Mouse (Mus musculus): ENCODE measurements around the gene Dglucy.
A peak's percentile ranks its signal among the peaks of the same experiment; 100 is the strongest.

Dglucy gene

GRCm38 (mm10) chr12:100778934-100779865 lies at the start of gene Dglucy:
Dglucy (plus strand) TSS chr12:100779057.
- DNase-seq (ENCODE audit: low spot score): peak; percentile 97

- no peak for DNase-seq (ENCODE audit: low spot score)
Measured at GRCm38 (mm10) chr12:100735156-100735555, 43.7 kb upstream of the Dglucy start.

DNA sequence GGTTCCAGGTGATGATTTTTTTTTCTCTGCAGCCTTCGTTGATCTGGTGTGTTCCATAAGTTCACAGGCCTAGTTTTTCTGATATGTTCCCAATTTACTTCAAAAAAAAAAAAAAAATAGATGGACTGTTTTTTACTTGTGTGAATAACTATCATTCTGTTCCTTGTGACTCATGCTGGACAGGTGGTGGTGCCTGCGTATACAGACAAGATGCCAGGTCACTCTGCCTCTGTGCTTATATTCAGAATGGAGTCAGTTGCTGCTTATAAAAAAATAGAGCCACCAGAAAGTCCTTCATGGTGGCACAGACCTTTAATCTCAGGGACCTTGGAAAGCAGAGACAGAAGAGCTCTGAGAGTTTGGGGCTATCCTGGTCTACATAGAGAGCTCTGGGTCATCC lies 43.3 kb upstream of the Dglucy start:
- no peak for DNase-seq (ENCODE audit: low spot score)

DNA sequence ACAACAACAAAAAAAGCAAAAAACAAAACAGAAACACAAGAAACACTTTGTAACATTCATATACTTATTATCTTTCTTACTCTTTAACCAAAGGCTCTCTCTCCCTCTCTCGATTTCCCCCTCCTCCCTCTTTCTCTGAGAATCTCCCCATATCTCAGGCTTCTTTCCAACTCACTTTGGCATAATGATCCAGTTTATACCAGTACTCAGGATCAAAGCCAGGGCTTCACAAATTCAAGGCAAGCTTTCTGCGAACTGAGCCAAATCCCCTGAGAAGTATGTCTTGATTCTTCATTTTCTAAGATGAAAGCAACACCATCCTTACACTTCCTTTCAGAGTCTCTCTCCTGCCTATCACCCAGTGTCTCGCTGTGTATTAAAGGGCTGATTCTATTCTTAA lies 40.4 kb upstream of the Dglucy start:
- peak; percentile 79 for DNase-seq (ENCODE audit: low spot score)

DNA sequence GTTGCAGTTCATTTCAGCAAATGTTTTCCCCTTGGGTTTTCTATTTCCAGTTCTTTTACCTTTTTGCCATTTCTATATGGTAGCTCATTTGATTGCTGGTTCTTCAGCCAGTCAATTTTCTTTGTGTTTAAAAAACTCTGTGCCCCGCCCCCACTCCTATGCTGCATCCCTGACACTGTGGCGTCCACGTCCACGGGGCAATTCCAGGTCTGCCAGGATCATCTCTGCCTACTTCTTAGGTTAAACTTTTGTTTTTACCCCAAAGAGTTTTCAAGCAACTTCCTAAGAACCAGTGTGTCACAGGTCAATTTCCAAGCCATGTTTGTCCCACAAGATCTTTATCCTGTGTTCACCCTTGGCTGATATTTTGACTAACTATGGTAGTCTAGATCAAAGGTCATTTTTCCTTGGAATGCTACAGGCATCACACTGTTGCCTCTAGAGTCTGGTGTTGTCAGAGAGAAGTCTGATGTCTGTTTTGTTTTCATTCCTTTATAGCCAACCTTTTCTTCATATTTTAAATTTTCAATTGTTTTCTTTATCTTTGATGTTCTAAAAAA lies 39.8 kb upstream of the Dglucy start:
- peak; percentile 75 for DNase-seq (ENCODE audit: low spot score)

GRCm38 (mm10) chr12:100740313-100740712 lies 38.5 kb upstream of the Dglucy start:
- no peak for DNase-seq (ENCODE audit: low spot score)

DNA sequence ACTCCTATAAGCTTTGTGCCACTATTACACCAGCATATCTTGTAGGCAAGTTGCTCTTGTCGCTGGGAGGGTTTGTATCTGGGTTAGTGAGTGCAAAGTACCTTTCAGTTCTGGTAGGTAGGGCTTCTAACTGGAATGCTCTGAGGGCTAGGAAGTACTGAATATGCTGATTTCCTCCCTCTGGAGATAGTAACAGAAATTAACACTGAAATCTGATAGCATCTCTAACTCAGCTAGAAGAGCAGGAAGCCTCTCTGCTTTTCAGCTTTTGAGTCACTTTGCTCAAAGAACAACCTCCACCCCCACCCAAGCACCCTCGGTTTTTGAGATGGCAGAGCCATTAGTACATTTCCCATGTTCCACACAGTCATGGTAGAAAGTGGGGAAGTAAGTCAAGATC lies 36.4 kb upstream of the Dglucy start:
- DNase-seq (ENCODE audit: low spot score): no peak

- DNase-seq (ENCODE audit: low spot score): no peak
Measured at GRCm38 (mm10) chr12:100752977-100753376, 25.9 kb upstream of the Dglucy start.

DNA sequence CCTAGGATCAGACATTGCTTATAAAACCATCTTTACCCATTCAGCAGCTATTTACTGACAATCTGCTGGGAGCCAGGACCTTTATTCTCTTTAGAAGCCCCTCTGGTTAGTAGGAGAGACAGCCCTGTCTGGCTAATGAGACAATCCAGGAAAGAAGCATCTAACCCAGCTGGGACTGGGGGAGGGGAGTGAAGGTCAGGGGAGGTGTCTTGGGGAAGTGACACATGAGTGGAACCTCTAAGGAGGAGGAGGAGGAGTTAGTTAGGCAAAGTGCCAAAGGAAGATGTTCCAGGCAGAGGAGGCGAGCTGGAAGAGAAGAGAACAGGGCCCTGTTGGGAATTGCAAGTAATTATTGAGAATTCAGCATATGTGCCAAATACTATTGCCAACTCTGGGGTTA lies 25.1 kb upstream of the Dglucy start:
- DNase-seq (ENCODE audit: low spot score): peak; percentile 40

GRCm38 (mm10) chr12:100757427-100757826 lies 21.4 kb upstream of the Dglucy start:
- no peak for DNase-seq (ENCODE audit: low spot score)

- DNase-seq (ENCODE audit: low spot score): no peak
Measured at GRCm38 (mm10) chr12:100762663-100763425, 16.0 kb upstream of the Dglucy start.

GRCm38 (mm10) chr12:100764329-100765018 lies 14.4 kb upstream of the Dglucy start:
- no peak for DNase-seq (ENCODE audit: low spot score)

- DNase-seq (ENCODE audit: low spot score): no peak
Measured at GRCm38 (mm10) chr12:100769871-100770270, 9.0 kb upstream of the Dglucy start.

DNA sequence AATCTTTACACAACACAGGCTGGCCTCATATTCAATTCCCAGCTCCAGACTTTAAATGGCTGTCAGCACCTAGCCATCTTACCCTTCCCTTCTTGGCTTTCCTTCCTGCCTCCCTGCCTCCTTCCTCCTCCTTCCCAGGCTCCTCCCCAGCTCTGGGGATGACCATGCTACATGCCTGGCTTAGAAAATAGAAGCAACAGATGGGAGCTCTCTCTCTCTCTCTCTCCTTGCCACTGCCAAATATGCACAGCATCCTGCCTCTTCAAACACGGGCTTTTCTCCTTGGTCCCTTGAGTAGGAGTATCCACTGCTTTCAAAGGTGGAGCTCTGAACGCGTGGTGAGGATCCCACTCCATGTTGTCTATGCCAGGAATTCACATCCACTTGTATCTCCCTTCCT lies 8.1 kb upstream of the Dglucy start:
- DNase-seq (ENCODE audit: low spot score): no peak

DNA sequence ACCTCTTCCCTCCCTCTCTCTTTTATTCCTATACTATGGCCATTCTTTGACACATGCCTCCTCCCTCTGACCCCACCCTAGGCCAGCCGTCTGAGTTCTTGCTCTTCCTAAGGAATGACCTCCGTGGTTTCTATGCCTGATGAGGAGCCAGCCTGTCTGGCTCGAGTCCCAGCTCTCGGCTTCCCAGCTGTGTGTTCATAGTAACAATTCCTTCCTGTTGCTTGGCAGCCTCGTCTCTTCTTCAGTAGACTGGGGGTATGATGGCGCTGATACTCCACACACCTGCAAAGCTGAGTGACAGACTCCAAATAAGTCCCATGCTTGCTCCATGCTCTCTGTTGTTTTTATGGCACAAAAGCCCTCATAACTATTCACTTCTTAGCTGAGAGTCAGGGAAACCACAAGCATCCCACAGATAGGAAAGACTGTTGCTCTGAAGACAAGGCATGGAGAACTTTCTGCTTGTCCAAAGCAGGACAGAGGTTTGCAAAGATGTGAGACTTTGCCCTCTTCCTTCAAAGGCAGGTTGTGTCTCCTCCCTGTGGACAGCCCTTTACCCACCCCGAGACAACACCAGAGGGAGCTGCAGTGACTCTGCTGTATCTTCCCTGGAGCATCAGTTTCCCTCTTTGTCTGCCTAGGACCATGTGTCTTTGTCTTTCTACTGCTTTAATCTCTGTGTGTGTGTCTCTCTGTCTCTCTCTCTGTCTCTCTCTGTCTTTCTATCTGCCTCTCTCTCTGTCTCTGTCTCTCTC lies 6.5 kb upstream of the Dglucy start:
- DNase-seq (ENCODE audit: low spot score): peak; percentile 64

DNA sequence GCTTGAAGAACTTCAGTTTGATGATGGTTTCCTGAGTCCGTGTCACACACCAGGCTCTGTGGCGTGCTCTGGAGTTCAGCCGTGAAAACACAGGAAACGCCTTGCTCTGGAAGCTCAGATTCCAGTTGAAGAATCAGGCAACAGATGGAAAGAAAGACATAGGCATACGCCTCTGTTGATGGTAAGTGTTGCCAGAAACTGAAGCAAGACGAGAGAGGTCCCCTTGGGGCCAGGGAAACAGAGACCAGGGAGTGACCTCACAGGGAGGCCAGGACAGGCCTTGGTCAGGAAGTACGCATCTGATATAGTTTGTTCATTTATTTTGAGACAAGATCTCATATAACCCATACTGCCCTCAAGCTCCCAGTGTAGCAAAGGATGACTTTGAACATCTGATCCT lies 4.1 kb upstream of the Dglucy start:
- DNase-seq (ENCODE audit: low spot score): no peak

GRCm38 (mm10) chr12:100775291-100775690 lies 3.6 kb upstream of the Dglucy start:
- no peak for DNase-seq (ENCODE audit: low spot score)

DNA sequence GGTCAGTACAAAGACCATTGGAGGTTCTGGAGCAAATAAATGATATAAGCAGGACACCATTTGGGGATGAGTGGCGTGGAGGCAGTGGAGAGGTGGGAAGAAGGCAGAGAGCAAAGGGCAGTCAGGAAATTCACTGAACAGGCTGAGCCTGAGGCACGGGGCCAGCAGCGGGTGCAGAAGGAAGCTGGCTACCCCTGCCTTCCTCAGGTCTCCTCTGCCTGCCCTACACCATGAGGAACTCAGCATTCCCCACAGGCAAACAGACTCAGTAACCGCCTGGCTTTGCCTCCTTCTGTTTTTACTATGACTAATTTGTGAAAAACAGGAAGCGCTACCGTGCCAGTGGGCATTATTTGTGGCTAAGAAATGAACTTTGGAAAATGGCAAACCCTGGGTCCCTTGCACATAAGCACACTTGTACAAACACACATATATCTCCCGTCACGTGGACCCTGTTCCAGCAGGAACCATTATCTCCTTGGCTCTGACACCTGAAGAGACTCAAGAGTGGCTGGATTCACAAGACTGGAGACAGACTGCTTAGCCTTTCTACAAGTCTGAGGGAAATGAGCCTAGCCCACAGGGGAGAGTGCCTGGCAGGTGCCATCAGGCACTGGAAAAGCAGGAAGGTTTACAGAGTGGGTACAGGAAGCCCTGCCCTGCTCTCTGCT lies 2.8 kb upstream of the Dglucy start:
- no peak for DNase-seq (ENCODE audit: low spot score)

GRCm38 (mm10) chr12:100776991-100777390 lies 1.9 kb upstream of the Dglucy start:
- DNase-seq (ENCODE audit: low spot score): no peak

- no peak for DNase-seq (ENCODE audit: low spot score)
Measured at GRCm38 (mm10) chr12:100778276-100778933, 452 bp upstream of the Dglucy start.

Data from adipocyte (in vitro differentiated cells).